Mouse (Mus musculus) liver, postnatal 0 days (tissue): ENCODE results near the gene Adgrl4.

Experiments used
- CTCF ChIP-seq: sonication (generic); IDR thresholded peaks from 2 replicates; pipeline ENCODE4 v1.5.1; 2016; ENCODE audit warnings: antibody characterized with exemption, low read depth
- EP300 ChIP-seq: IDR thresholded peaks from 2 replicates; pipeline ENCODE4 v1.6.1; 2016; ENCODE audit warnings: antibody characterized with exemption, low read depth, mild to moderate bottlenecking

DNA sequence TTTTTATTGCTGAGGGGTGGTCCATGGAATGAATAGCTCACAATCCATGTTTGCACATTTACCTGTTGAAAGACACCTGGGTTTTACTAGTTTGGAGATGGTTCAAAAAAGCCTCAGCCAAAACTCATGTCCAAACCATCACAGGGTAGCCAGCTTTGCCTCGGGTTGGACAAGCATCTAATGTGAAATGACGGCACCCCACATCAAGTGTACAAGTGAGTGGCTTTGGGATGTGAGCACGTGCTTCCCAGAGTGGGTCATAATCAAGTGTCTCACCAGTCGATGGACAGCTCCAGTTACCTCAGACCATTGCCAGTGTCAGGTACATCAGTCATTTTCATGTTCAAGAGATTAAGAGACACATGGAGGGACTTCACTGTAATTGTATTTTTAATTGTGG, 44.8 kb upstream of the Adgrl4 start:
- no peak for TF ChIP-seq CTCF
- TF ChIP-seq EP300, result no peak
